Mouse (Mus musculus) midbrain, postnatal 0 days (tissue): ENCODE results near the gene Fnbp4. TPM values are rescaled to one million over a fixed set of nuclear protein-coding genes. Genes with fewer than 3 reads are reported as not detected.
A peak's percentile ranks its signal among the peaks of the same experiment; 100 is the strongest.

Source experiments
- ATAC-seq: fragments of 200-750 bp; cut with Nextera tagmentation; 2 replicates; pipeline ENCODE4 v1.8.0; 2017; ENCODE audit warnings: moderate number of reproducible peaks, mild to moderate bottlenecking, moderate TSS enrichment, moderate library complexity; ENCODE audit not compliant: low FRiP score
- DNase-seq: peaks from one replicate; pipeline ENCODE4 v3.0.0-alpha.2; 2015; ENCODE audit warnings: low spot score
- H3K27ac ChIP-seq: fragments of 300-500 bp; sonication (generic); 2 replicates; pipeline ENCODE4 v1.5.1; 2014; ENCODE audit warnings: low read depth, mild to moderate bottlenecking, low read length, mixed read lengths
- H3K27me3 ChIP-seq: fragments of 300-500 bp; sonication (generic); 2 replicates; pipeline ENCODE4 v1.6.1; 2014; ENCODE audit warnings: low read length, control low read depth, mixed read lengths; ENCODE audit not compliant: insufficient read depth
- H3K36me3 ChIP-seq: fragments of 300-500 bp; sonication (generic); 2 replicates; pipeline ENCODE4 v1.6.1; 2014; ENCODE audit warnings: low read length, control low read depth, mixed read lengths; ENCODE audit not compliant: insufficient read depth
- H3K4me1 ChIP-seq: fragments of 300-500 bp; sonication (generic); 2 replicates; pipeline ENCODE4 v1.6.1; 2014; ENCODE audit warnings: mild to moderate bottlenecking, control low read depth, antibody characterized with exemption, low read length, mixed read lengths; ENCODE audit not compliant: insufficient read depth
- H3K4me2 ChIP-seq: fragments of 300-500 bp; sonication (generic); 2 replicates; pipeline ENCODE4 v1.6.1; 2014; ENCODE audit warnings: low read depth, mild to moderate bottlenecking, low read length, mixed read lengths; ENCODE audit not compliant: poor library complexity, severe bottlenecking
- H3K4me3 ChIP-seq: fragments of 300-500 bp; sonication (generic); 2 replicates; pipeline ENCODE4 v1.5.1; 2014; ENCODE audit warnings: low read depth, mild to moderate bottlenecking, low read length, moderate library complexity
- H3K9ac ChIP-seq: fragments of 300-500 bp; sonication (generic); replicated peaks from 2 replicates; pipeline ENCODE4 v1.6.1; 2014; ENCODE audit warnings: mild to moderate bottlenecking, low read length, moderate library complexity, mixed read lengths; ENCODE audit not compliant: poor library complexity, severe bottlenecking
- H3K9me3 ChIP-seq: fragments of 300-500 bp; sonication (generic); 2 replicates; pipeline ENCODE4 v1.6.1; 2016; ENCODE audit warnings: low read length, control low read depth
- CTCF ChIP-seq: IDR thresholded peaks from 2 replicates; pipeline ENCODE4 v1.5.1; 2016; ENCODE audit warnings: antibody characterized with exemption, mild to moderate bottlenecking
- WGBS: fragments of 180-500 bp; shearing (Covaris S2); extraction: QIAGEN DNeasy Blood & Tissue Kit; methylation state at CpG from one replicate; pipeline ENCODE4 v1.1.7; 2014; 5-methylcytosine and 5-hydroxymethylcytosine counted together
- polyA plus RNA-seq: library from polyadenylated mRNA; unstranded; fragments of >200 nt; fragmentation: Nextera tagmentation; extraction: Ambion mirVana; gene quantifications from 2 replicates; pipeline ENCODE4 v1.2.1, GENCODE M21; 2015
- total RNA-seq: library from RNA; depleted of rRNA; stranded (reverse); fragments of >200 nt; gene quantifications from 2 replicates; pipeline ENCODE4 v1.2.3, GENCODE M21; 2014

The Fnbp4 gene
- total and polyA plus RNA-seq, 2 experiments from 2014 or later, result 60.3 to 71.0 TPM

- no peak overlapping the region for H3K4me3 ChIP-seq
- no peak overlapping the region for H3K9ac ChIP-seq
- no peaks in the 10 kb centered on the region for H3K27me3 ChIP-seq
- H3K4me2 ChIP-seq, result no peak overlapping the region
- H3K27ac ChIP-seq, result no peak overlapping the region
- no peaks in the 10 kb centered on the region for H3K9me3 ChIP-seq
- peaks cover 52% of the 10 kb centered on the region for H3K36me3 ChIP-seq
- ATAC-seq, result no peak
- WGBS, result 97% methylated on average over 3 of the region's 3 CpGs
- no peak for TF ChIP-seq CTCF
- no peaks in the 10 kb centered on the region for H3K4me1 ChIP-seq
- DNase-seq, result no peak
Observed at GRCm38 (mm10) chr2:90726818-90727217, 18.4 kb upstream of the Fnbp4 start.

DNA sequence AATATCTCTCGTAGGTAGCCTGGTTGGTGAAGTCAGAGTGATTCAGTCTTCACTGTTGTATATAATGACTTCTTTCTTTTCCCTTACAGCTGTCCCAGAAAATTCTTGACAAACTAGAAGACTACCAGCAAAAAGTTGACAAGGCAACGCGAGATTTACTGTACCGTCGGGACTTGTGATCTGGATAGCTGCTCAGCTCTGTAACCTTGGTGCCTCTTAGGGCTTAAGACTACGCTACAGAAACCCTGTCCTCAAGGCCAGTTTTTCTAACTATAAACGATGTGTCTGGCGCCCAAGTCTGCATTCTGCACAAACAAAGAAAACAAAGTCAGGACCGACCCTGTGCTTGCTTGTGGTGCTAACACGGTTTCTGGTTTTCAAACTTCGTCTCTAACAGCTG, 9.8 kb upstream of the Fnbp4 start:
- 93% methylated on average over 11 of the region's 11 CpGs for WGBS
- Histone ChIP-seq H3K4me2 (no peak overlapping the region), H3K9me3 (no peaks in the 10 kb centered on the region), H3K27ac (no peak overlapping the region), H3K27me3 (no peaks in the 10 kb centered on the region), H3K4me1 (no peaks in the 10 kb centered on the region), H3K36me3 (peaks cover 53% of the 10 kb centered on the region), H3K9ac (no peak overlapping the region), H3K4me3 (no peak overlapping the region)
- TF ChIP-seq CTCF, result no peak
- DNase-seq, result no peak
- no peak for ATAC-seq

- 80% methylated on average over 3 of the region's 3 CpGs for WGBS
Observed at GRCm38 (mm10) chr2:90738801-90739200, 6.4 kb upstream of the Fnbp4 start.

DNA sequence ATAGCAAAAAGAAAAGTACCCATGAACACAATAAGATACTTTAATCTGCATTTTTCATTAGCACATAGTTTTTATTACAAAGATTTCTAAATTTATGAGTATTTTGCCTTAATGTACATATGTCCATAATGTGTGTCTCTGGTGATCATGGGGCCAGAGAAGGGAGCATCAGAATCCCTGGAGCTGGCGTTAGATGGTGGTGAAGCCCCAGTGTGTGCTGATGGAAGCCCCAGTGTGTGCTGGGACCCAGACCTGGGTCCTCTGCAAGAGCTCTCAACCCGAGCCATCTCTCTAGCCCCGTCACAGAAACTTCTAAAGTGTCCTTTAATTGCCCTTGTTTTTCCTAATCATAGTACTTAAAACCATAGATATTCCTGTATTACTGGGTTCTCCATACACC, 5.8 kb upstream of the Fnbp4 start:
- Histone ChIP-seq H3K4me2 (no peak overlapping the region), H3K4me3 (no peak overlapping the region), H3K4me1 (no peaks in the 10 kb centered on the region), H3K27ac (no peak overlapping the region), H3K9ac (no peak overlapping the region), H3K27me3 (no peaks in the 10 kb centered on the region), H3K36me3 (peaks cover 31% of the 10 kb centered on the region), H3K9me3 (no peaks in the 10 kb centered on the region)
- WGBS, result 95% methylated on average over 3 of the region's 3 CpGs
- DNase-seq, result no peak
- ATAC-seq, result no peak
- TF ChIP-seq CTCF, result no peak

More at GRCm38 (mm10) chr2:90738801-90739200, 6.4 kb upstream of the Fnbp4 start:
- Histone ChIP-seq H3K4me1 (no peaks in the 10 kb centered on the region), H3K4me2 (no peak overlapping the region), H3K9me3 (no peaks in the 10 kb centered on the region), H3K36me3 (peaks cover 31% of the 10 kb centered on the region), H3K9ac (no peak overlapping the region), H3K27me3 (no peaks in the 10 kb centered on the region), H3K4me3 (no peak overlapping the region), H3K27ac (no peak overlapping the region)
- no peak for DNase-seq
- no peak for ATAC-seq
- no peak for TF ChIP-seq CTCF

- Histone ChIP-seq H3K9ac (no peak overlapping the region), H3K4me1 (no peaks in the 10 kb centered on the region), H3K27me3 (no peaks in the 10 kb centered on the region), H3K36me3 (peaks cover 25% of the 10 kb centered on the region), H3K4me3 (no peak overlapping the region), H3K9me3 (no peaks in the 10 kb centered on the region), H3K4me2 (no peak overlapping the region), H3K27ac (no peak overlapping the region)
- ATAC-seq (no peak), DNase-seq (no peak)
- no peak for TF ChIP-seq CTCF
- WGBS, result 92% methylated on average over 5 of the region's 5 CpGs
Observed at GRCm38 (mm10) chr2:90739921-90740320, 5.2 kb upstream of the Fnbp4 start.

GRCm38 (mm10) chr2:90744285-90745052, 701 bp upstream of the Fnbp4 start:
- H3K9ac ChIP-seq, result 0 out of 2 replicates have a peak overlapping the region, but pooled peaks have one; percentile 34
- H3K4me2 ChIP-seq, result peak overlapping the region; percentile 39
- 61% methylated on average over 12 of the region's 12 CpGs for WGBS
- H3K4me3 ChIP-seq, result peak overlapping the region; percentile 59
- TF ChIP-seq CTCF, result no peak
- ATAC-seq (peak; percentile 0; the same call in 1 of the 2 replicates), DNase-seq (no peak)
- H3K27ac ChIP-seq, result peak overlapping the region; percentile 88
- H3K9me3 ChIP-seq, result no peaks in the 10 kb centered on the region
- H3K27me3 ChIP-seq, result no peaks in the 10 kb centered on the region
- no peaks in the 10 kb centered on the region; the same call in 1 of the 2 replicates for H3K36me3 ChIP-seq
- H3K4me1 ChIP-seq, result peaks cover 2% of the 10 kb centered on the region; the same call in 1 of the 2 replicates
